Mouse (Mus musculus): ENCODE measurements around the gene Fcgrt.

The Fcgrt gene

GRCm38 (mm10) chr7:45052862-45053116, 50.9 kb downstream of the Fcgrt start, which contains the start of gene Prr12:
Gene Prr12 (minus strand): TSS chr7:45052881.
- DNase-seq = no peak

GRCm38 (mm10) chr7:45052181-45052861, 51.3 kb downstream of the Fcgrt start:
- DNase-seq = peak; percentile 64

GRCm38 (mm10) chr7:45051601-45051974, 52.1 kb downstream of the Fcgrt start:
- no peak for DNase-seq

- peak; percentile 82 for DNase-seq
Observed at GRCm38 (mm10) chr7:45050945-45051600, 52.6 kb downstream of the Fcgrt start.

GRCm38 (mm10) chr7:45048923-45049657, 54.6 kb downstream of the Fcgrt start:
- DNase-seq = no peak

- no peak for DNase-seq
Observed at GRCm38 (mm10) chr7:45048001-45048890, 55.4 kb downstream of the Fcgrt start.

- no peak for DNase-seq
Observed at GRCm38 (mm10) chr7:45047491-45047890, 56.2 kb downstream of the Fcgrt start.

GRCm38 (mm10) chr7:45046853-45047350, 56.7 kb downstream of the Fcgrt start:
- no peak for DNase-seq

- no peak for DNase-seq
Observed at GRCm38 (mm10) chr7:45045741-45046140, 57.9 kb downstream of the Fcgrt start.

- DNase-seq = no peak
Observed at GRCm38 (mm10) chr7:45043307-45043706, 60.3 kb downstream of the Fcgrt start.
